Mouse (Mus musculus) heart, adult 2 months (tissue): Measurements from ENCODE around the gene Trappc12.

Experiments used
- CTCF ChIP-seq: fragments of 200-600 bp; IDR thresholded peaks from 2 replicates; pipeline ENCODE4 v1.8.1; 2022; ENCODE audit warnings: antibody characterized with exemption, mild to moderate bottlenecking, moderate library complexity
- EP300 ChIP-seq: fragments of 200-500 bp; IDR thresholded peaks from 2 replicates; pipeline ENCODE4 v1.6.1; 2011; ENCODE audit warnings: low read depth, low read length, control low read depth; ENCODE audit not compliant: insufficient read depth
- POLR2A ChIP-seq: fragments of 200-500 bp; IDR thresholded peaks from 2 replicates; pipeline ENCODE4 v1.6.1; 2011; ENCODE audit warnings: mild to moderate bottlenecking, low read depth, low read length, control low read depth; ENCODE audit not compliant: insufficient read depth

GRCm38 (mm10) chr12:28743328-28743727, 6.9 kb downstream of the Trappc12 start:
- TF ChIP-seq CTCF (no peak), POLR2A (no peak), EP300 (no peak)
